Mouse (Mus musculus) kidney, postnatal 0 days (tissue): ENCODE data around the gene Slc16a14. TPM values are rescaled to one million over a fixed set of nuclear protein-coding genes. Genes with fewer than 3 reads are reported as not detected.
"Not testable (repeated sequence)": the region's sequence is repeated elsewhere in the genome, so short reads cannot be mapped to it uniquely, and the experiment has no call there.

ENCODE experiments used
- ATAC-seq: fragments of 200-750 bp; cut with Nextera tagmentation; replicated peaks from 2 replicates; pipeline ENCODE4 v1.8.0; 2017; ENCODE audit warnings: low read depth, moderate number of reproducible peaks, moderate TSS enrichment, moderate library complexity; ENCODE audit not compliant: low FRiP score
- DNase-seq: peaks from one replicate; pipeline ENCODE4 v3.0.0-alpha.2; 2016; ENCODE audit warnings: low spot score
- H3K27ac ChIP-seq: fragments of 300-500 bp; sonication (generic); 2 replicates; pipeline ENCODE4 v1.5.1; 2014; ENCODE audit warnings: mild to moderate bottlenecking
- H3K27me3 ChIP-seq: fragments of 300-500 bp; sonication (generic); 2 replicates; pipeline ENCODE4 v1.6.1; 2014; ENCODE audit warnings: low read length, mixed read lengths; ENCODE audit not compliant: insufficient read depth
- H3K36me3 ChIP-seq: fragments of 300-500 bp; sonication (generic); 2 replicates; pipeline ENCODE4 v1.6.1; 2014; ENCODE audit warnings: low read length, mixed read lengths; ENCODE audit not compliant: insufficient read depth
- H3K4me1 ChIP-seq: fragments of 300-500 bp; sonication (generic); replicated peaks from 2 replicates; pipeline ENCODE4 v1.6.1; 2014; ENCODE audit warnings: antibody characterized with exemption, low read length, mixed read lengths; ENCODE audit not compliant: insufficient read depth
- H3K4me2 ChIP-seq: fragments of 300-500 bp; sonication (generic); 2 replicates; pipeline ENCODE4 v1.6.1; 2014; ENCODE audit warnings: mild to moderate bottlenecking, low read length, moderate library complexity, mixed read lengths
- H3K4me3 ChIP-seq: fragments of 300-500 bp; sonication (generic); replicated peaks from 2 replicates; pipeline ENCODE4 v1.5.1; 2014; ENCODE audit warnings: low read depth, low read length
- H3K9ac ChIP-seq: fragments of 300-500 bp; sonication (generic); 2 replicates; pipeline ENCODE4 v1.6.1; 2014; ENCODE audit warnings: low read depth, low read length
- H3K9me3 ChIP-seq: fragments of 300-500 bp; sonication (generic); replicated peaks from 2 replicates; pipeline ENCODE4 v1.6.1; 2016; ENCODE audit warnings: low read length, inconsistent platforms, mixed read lengths
- CTCF ChIP-seq: IDR thresholded peaks from 2 replicates; pipeline ENCODE4 v1.5.1; 2016; ENCODE audit warnings: antibody characterized with exemption, low read depth, mild to moderate bottlenecking, moderate library complexity
- WGBS: fragments of 180-500 bp; shearing (Covaris S2); extraction: QIAGEN DNeasy Blood & Tissue Kit; methylation state at CpG from one replicate; pipeline ENCODE4 v1.1.7; 2014; 5-methylcytosine and 5-hydroxymethylcytosine counted together
- polyA plus RNA-seq: library from polyadenylated mRNA; unstranded; fragments of >200 nt; fragmentation: Nextera tagmentation; extraction: Ambion mirVana; gene quantifications from 2 replicates; pipeline ENCODE4 v1.2.1, GENCODE M21; 2015

The Slc16a14 gene
- polyA plus RNA-seq: 0.33 and 0.45 TPM in 2 replicates

DNA sequence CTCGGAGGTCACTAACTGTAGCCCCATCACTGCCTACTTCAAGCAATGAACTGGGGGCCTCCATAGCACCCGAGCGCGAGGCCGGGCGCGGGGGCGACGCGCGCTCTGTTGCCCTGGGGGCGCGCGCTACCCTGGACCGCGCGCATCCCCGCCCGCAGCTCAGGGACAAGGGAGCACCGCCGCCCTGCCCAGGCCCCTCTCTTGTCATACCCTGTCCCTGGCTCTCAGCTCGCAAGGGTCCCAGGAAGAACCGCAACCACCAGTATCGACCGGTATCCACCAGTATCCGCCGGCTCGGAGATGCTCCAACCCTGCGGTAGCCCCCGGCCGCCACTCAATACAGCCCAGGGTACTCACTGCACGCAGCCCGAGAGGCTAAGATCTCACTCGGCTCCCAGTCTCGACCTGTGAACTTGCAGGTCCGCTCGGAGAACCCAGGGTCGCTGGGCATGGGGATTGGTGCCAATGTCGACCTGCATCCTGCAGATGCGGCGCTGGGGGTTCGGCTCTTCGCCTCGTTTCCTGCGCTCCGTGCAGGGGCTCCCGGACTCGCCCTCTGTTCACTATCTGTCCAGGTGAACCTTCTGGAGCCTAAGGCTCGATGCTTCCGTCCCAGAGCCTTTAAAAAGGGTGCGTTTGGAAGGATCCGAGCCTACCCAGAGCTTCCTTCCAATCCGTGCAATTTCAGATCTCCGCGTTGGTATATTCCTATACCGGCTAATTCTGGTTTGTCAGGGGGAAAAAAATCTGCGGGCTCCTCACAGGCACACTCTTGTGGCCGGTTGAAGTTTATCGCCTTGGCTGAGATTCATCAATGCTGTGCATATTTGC is at the start of gene Slc16a14:
Gene Slc16a14, minus strand, starts transcription at position 632 of the 831 bp plus-strand sequence.
- Histone ChIP-seq H3K36me3 (no peaks in the 10 kb centered on the region), H3K4me3 (peak within 1 kb of the TSS; percentile 47), H3K27me3 (peaks cover 15% of the 10 kb centered on the region; the same call in 1 of the 2 replicates), H3K4me1 (peaks cover 6% of the 10 kb centered on the region; the same call in 1 of the 2 replicates), H3K9ac (peak within 1 kb of the TSS; percentile 47), H3K9me3 (no peaks in the 10 kb centered on the region), H3K27ac (no peak within 1 kb of the TSS), H3K4me2 (peak within 1 kb of the TSS; percentile 93)
- DNase-seq (peak; percentile 77), ATAC-seq (peak; percentile 83)
- WGBS: under 1% methylated on average over 59 of the region's 59 CpGs
- TF ChIP-seq CTCF: peak; percentile 46

- H3K9me3 ChIP-seq, H3K36me3 ChIP-seq, H3K4me2 ChIP-seq, H3K27me3 ChIP-seq, H3K27ac ChIP-seq, DNase-seq, H3K4me3 ChIP-seq, H3K4me1 ChIP-seq, ATAC-seq, H3K9ac ChIP-seq: not testable (repeated sequence)
- 3% methylated on average over 12 of the region's 12 CpGs for WGBS
These were observed 26.8 kb upstream of the Slc16a14 start for GRCm38 (mm10) chr1:84961779-84962178.

DNA sequence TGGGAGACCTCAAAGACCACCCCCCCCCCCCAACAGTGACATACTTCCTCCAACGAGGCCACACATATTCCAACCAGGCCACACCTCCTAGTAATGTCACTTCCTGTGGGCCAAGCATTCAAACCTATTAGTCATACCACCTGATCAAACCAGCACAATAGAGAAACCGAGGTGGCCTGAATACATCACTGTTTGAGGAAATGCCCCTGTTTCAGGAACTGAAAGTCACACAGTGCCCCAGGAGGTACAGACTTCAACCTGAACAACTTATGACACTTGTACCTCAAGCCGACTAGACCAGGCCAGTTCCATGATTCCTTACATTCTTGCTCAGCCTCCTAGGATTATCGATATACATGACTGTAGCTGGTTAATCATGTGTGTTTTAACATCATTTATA is 22.8 kb upstream of the Slc16a14 start:
- not testable (repeated sequence) for H3K4me3 ChIP-seq, DNase-seq, ATAC-seq, H3K36me3 ChIP-seq, H3K9ac ChIP-seq, H3K27me3 ChIP-seq, H3K4me1 ChIP-seq, H3K9me3 ChIP-seq, H3K4me2 ChIP-seq, H3K27ac ChIP-seq
- WGBS: 82% methylated on average over 4 of the region's 4 CpGs

DNA sequence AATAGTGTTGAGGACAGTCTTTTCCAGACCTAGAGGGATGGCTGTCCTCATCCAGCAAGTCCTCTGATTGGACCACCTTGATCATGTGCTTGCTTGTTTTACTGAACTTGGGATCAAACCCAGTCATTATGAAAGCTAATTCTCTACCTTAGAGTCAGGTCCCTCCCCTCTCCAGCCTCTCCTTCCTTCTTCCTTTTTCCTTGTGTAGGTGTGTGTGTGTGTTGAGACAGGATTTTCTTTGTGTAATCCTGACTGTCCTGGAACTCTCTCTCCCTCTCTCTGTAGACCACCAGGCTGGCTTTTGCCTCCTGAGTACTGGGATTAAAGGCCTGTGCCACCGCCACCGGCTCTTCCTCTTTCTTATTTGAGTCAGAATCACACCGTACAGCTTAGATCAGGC is 21.8 kb upstream of the Slc16a14 start:
- H3K4me2 ChIP-seq, H3K36me3 ChIP-seq, H3K9ac ChIP-seq, H3K27ac ChIP-seq, H3K9me3 ChIP-seq, H3K4me3 ChIP-seq, H3K4me1 ChIP-seq, H3K27me3 ChIP-seq, ATAC-seq, DNase-seq: not testable (repeated sequence)
- WGBS: 92% methylated on average over 3 of the region's 3 CpGs

DNA sequence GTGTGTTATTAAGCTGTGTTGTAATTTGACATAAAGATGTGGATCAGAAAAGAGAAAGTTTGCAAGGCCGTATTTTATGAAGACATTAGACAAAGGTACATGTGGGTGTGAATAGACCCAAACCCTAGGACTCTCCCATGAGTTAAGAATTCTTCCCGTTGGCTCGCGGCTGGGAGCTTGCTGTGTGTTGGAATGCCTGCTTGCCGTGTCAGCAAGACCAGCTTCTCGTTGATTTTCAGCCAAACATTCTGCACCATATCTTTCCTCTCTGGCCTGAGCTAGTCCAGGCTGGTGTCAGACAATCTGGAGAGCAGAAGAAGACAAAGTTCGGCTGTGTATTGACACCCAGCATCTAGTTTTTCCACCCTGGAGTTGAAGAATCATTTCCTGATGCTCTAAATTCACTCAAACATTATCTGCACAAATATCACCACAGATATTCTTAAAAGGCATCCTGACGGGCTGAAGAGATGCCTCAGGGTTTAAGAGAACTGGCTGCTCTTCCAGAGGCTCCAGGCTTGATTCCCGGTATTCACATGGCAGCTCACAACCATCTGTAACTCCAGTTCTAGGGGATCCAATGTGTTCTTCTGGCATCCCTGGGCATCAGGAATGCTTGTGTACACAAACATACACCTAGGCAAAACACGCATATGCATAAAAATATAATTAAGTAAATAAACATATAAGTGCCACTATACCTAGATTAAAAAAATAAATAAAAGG is 17.7 kb upstream of the Slc16a14 start:
- 62% methylated on average over 10 of the region's 10 CpGs for WGBS
- H3K36me3 ChIP-seq: no peaks in the 10 kb centered on the region
- H3K4me2 ChIP-seq: no peak overlapping the region
- ATAC-seq: no peak
- no peak for TF ChIP-seq CTCF
- H3K4me3 ChIP-seq: no peak overlapping the region
- H3K9ac ChIP-seq: no peak overlapping the region
- no peak for DNase-seq
- no peaks in the 10 kb centered on the region for H3K27me3 ChIP-seq
- H3K27ac ChIP-seq: no peak overlapping the region
- no peaks in the 10 kb centered on the region for H3K4me1 ChIP-seq
- no peaks in the 10 kb centered on the region for H3K9me3 ChIP-seq

- H3K4me1 ChIP-seq: no peaks in the 10 kb centered on the region
- ATAC-seq (no peak), DNase-seq (no peak)
- no peak overlapping the region for H3K9ac ChIP-seq
- H3K4me2 ChIP-seq: no peak overlapping the region
- TF ChIP-seq CTCF: no peak
- WGBS: 84% methylated on average over 3 of the region's 3 CpGs
- no peaks in the 10 kb centered on the region for H3K36me3 ChIP-seq
- no peaks in the 10 kb centered on the region for H3K9me3 ChIP-seq
- H3K27ac ChIP-seq: no peak overlapping the region
- H3K4me3 ChIP-seq: no peak overlapping the region
- no peaks in the 10 kb centered on the region for H3K27me3 ChIP-seq
These were observed 16.6 kb upstream of the Slc16a14 start for GRCm38 (mm10) chr1:84951566-84951965.
